Mouse (Mus musculus) CH12.LX (cell line): ENCODE data around the gene Knl1. TPM values are rescaled to one million over a fixed set of nuclear protein-coding genes. Genes with fewer than 3 reads are reported as not detected.

Experiments
- DNase-seq: peaks from one replicate; pipeline ENCODE4 v3.0.0-alpha.2; 2013; ENCODE audit errors: extremely low read depth
- H3K27ac ChIP-seq: 2 replicates; pipeline ENCODE4 v1.5.1; 2012; ENCODE audit warnings: low read depth, mild to moderate bottlenecking, control low read depth, moderate library complexity; ENCODE audit not compliant: insufficient read depth
- H3K27me3 ChIP-seq: replicated peaks from 2 replicates; pipeline ENCODE3; 2012; ENCODE audit warnings: inconsistent platforms
- H3K36me3 ChIP-seq, 2 experiments: replicated peaks in 1 of 2; 2 replicates each; pipeline versions ENCODE3 to v1.6.1; 2012; ENCODE audit warnings: inconsistent platforms in 1 of 2, low read length in 1 of 2, mild to moderate bottlenecking in 1 of 2, mixed read lengths in 1 of 2, moderate library complexity in 1 of 2; ENCODE audit not compliant: control insufficient read depth in 1 of 2, insufficient read depth in 1 of 2
- H3K4me1 ChIP-seq, 2 experiments: 2 replicates each; pipeline ENCODE4 v1.6.1; 2012; ENCODE audit warnings: inconsistent platforms in 1 of 2, moderate library complexity in 1 of 2; ENCODE audit not compliant: insufficient read depth in 2 of 2, control insufficient read depth in 1 of 2
- H3K4me2 ChIP-seq: 2 replicates; pipeline ENCODE4 v1.6.1; 2012; ENCODE audit warnings: low read depth, mild to moderate bottlenecking, control low read depth; ENCODE audit not compliant: poor library complexity, insufficient read depth, severe bottlenecking
- H3K4me3 ChIP-seq, 3 experiments: fragments of 150-350 bp in 1 of 3; sonication (generic) in 1 of 3; replicated peaks in 1 of 3; 2 replicates each; pipeline versions ENCODE3 to v1.5.1; 2011 to 2012; ENCODE audit warnings: low read depth in 2 of 3, low read length in 2 of 3, mild to moderate bottlenecking in 2 of 3, moderate library complexity in 2 of 3, control low read depth in 1 of 3, improper control_type of control experiment in 1 of 3, inconsistent platforms in 1 of 3, mixed read lengths in 1 of 3; ENCODE audit not compliant: poor library complexity in 1 of 3
- H3K79me2 ChIP-seq: replicated peaks from 2 replicates; pipeline ENCODE4 v1.6.1; 2012; ENCODE audit warnings: mild to moderate bottlenecking, moderate library complexity; ENCODE audit not compliant: control insufficient read depth, poor library complexity, insufficient read depth, severe bottlenecking; ENCODE audit errors: extremely low read depth
- H3K9ac ChIP-seq: 2 replicates; pipeline ENCODE4 v1.6.1; 2012; ENCODE audit warnings: low read depth, mild to moderate bottlenecking, control low read depth, moderate library complexity; ENCODE audit not compliant: insufficient read depth
- H3K9me3 ChIP-seq: replicated peaks from 2 replicates; pipeline ENCODE3; 2012; ENCODE audit warnings: low read length, inconsistent platforms, mixed read lengths
- CHD1 ChIP-seq: IDR thresholded peaks from 2 replicates; pipeline ENCODE4 v1.6.1; 2012; ENCODE audit warnings: low read depth, low read length, improper control_type of control experiment, inconsistent platforms
- CHD2 ChIP-seq: IDR thresholded peaks from 2 replicates; pipeline ENCODE4 v1.6.1; 2011; ENCODE audit warnings: low read length, improper control_type of control experiment
- EP300 ChIP-seq: IDR thresholded peaks from 2 replicates; pipeline ENCODE4 v1.6.1; 2011; ENCODE audit warnings: low read length, improper control_type of control experiment
- HCFC1 ChIP-seq: IDR thresholded peaks from 2 replicates; pipeline ENCODE4 v1.6.1; 2012; ENCODE audit warnings: low read depth, mild to moderate bottlenecking, inconsistent platforms, low read length, improper control_type of control experiment
- IRF4 ChIP-seq: IDR thresholded peaks from 2 replicates; pipeline ENCODE4 v1.6.1; 2014; ENCODE audit warnings: low read depth, mild to moderate bottlenecking, inconsistent platforms, low read length, improper control_type of control experiment
- JUND ChIP-seq: conservative IDR thresholded peaks from 2 replicates; pipeline ENCODE4 v1.6.1; 2011; ENCODE audit warnings: low read depth, low read length, improper control_type of control experiment
- KAT2A ChIP-seq: IDR thresholded peaks from 2 replicates; pipeline ENCODE4 v1.6.1; 2012; ENCODE audit warnings: low read length, improper control_type of control experiment, inconsistent platforms; ENCODE audit not compliant: insufficient replicate concordance
- MAX ChIP-seq: IDR thresholded peaks from 2 replicates; pipeline ENCODE4 v1.6.1; 2011; ENCODE audit warnings: low read length, improper control_type of control experiment
- NELFE ChIP-seq: IDR thresholded peaks from 2 replicates; pipeline ENCODE4 v1.6.1; 2011; ENCODE audit warnings: low read depth, low read length, improper control_type of control experiment
- NRF1 ChIP-seq: IDR thresholded peaks from 2 replicates; pipeline ENCODE4 v1.6.1; 2014; ENCODE audit warnings: low read depth, mild to moderate bottlenecking, inconsistent platforms, low read length, improper control_type of control experiment, moderate library complexity
- PAX5 ChIP-seq: IDR thresholded peaks from 2 replicates; pipeline ENCODE4 v1.6.1; 2012; ENCODE audit warnings: low read length, inconsistent platforms, mixed read lengths
- RAD21 ChIP-seq: IDR thresholded peaks from 2 replicates; pipeline ENCODE4 v1.6.1; 2011; ENCODE audit warnings: low read depth, mild to moderate bottlenecking, low read length, improper control_type of control experiment, moderate library complexity
- RCOR1 ChIP-seq: conservative IDR thresholded peaks from 2 replicates; pipeline ENCODE4 v1.6.1; 2012; ENCODE audit warnings: low read depth, mild to moderate bottlenecking, inconsistent platforms, low read length, improper control_type of control experiment
- SIN3A ChIP-seq: IDR thresholded peaks from 2 replicates; pipeline ENCODE4 v1.6.1; 2012; ENCODE audit warnings: low read length, improper control_type of control experiment, inconsistent platforms
- SMC3 ChIP-seq: IDR thresholded peaks from 2 replicates; pipeline ENCODE4 v1.6.1; 2011; ENCODE audit warnings: low read depth, low read length, improper control_type of control experiment
- TCF12 ChIP-seq: IDR thresholded peaks from 2 replicates; pipeline ENCODE4 v1.6.1; 2014; ENCODE audit warnings: low read depth, mild to moderate bottlenecking, inconsistent platforms, low read length, improper control_type of control experiment
- UBTF ChIP-seq: IDR thresholded peaks from 2 replicates; pipeline ENCODE4 v1.6.1; 2012; ENCODE audit warnings: low read depth, mild to moderate bottlenecking, inconsistent platforms, low read length, improper control_type of control experiment, moderate library complexity
- USF1 ChIP-seq: IDR thresholded peaks from 2 replicates; pipeline ENCODE4 v1.6.1; 2014; ENCODE audit warnings: low read depth, mild to moderate bottlenecking, inconsistent platforms, low read length, improper control_type of control experiment
- USF2 ChIP-seq: conservative IDR thresholded peaks from 2 replicates; pipeline ENCODE4 v1.6.1; 2011; ENCODE audit warnings: low read depth, low read length, improper control_type of control experiment
- ZC3H11A ChIP-seq: IDR thresholded peaks from 2 replicates; pipeline ENCODE4 v1.6.1; 2012; ENCODE audit warnings: low read depth, mild to moderate bottlenecking, inconsistent platforms, low read length, improper control_type of control experiment
- ZMIZ1 ChIP-seq: IDR thresholded peaks from 2 replicates; pipeline ENCODE4 v1.6.1; 2012; ENCODE audit warnings: low read depth, mild to moderate bottlenecking, inconsistent platforms, low read length, improper control_type of control experiment
- ZNF384 ChIP-seq: IDR thresholded peaks from 2 replicates; pipeline ENCODE4 v1.6.1; 2012; ENCODE audit warnings: low read depth, low read length, improper control_type of control experiment, inconsistent platforms
- dilution Hi-C: fragments of 300-500 bp; cut with MboI; formaldehyde crosslinking; loops from 2 replicates; pipeline ENCODE4 v1.14.3; 2020; ENCODE audit warnings: low sequenced_read_pairs; ENCODE audit not compliant: extremely low pct_unique_long_range_greater_than_20kb, extremely low pct_ligation_motif_present
- in situ Hi-C: fragments of 300-500 bp; cut with MboI; formaldehyde crosslinking; loops from 3 replicates; pipeline ENCODE4 v1.14.3; 2019; ENCODE audit warnings: low sequenced_read_pairs, low pct_ligation_motif_present, low pct_unique_long_range_greater_than_20kb, mixed read lengths
- polyA plus RNA-seq: library from polyadenylated mRNA; unstranded; fragments of >175 nt; gene quantifications from 2 replicates; pipeline ENCODE4 v1.2.1, GENCODE M21; 2012; ENCODE audit warnings: low read depth; ENCODE audit not compliant: insufficient read length
- total RNA-seq, 2 experiments: library from RNA; depleted of rRNA; stranded (reverse); fragments of 300-350 nt in 1 of 2; fragments of >200 nt in 1 of 2; gene quantifications; 2 replicates each; pipeline ENCODE4 v1.2.3; 2012 to 2014

The Knl1 gene
- total and polyA plus RNA-seq, 3 experiments = 13.7 to 23.8 (median 19.9) TPM

DNA sequence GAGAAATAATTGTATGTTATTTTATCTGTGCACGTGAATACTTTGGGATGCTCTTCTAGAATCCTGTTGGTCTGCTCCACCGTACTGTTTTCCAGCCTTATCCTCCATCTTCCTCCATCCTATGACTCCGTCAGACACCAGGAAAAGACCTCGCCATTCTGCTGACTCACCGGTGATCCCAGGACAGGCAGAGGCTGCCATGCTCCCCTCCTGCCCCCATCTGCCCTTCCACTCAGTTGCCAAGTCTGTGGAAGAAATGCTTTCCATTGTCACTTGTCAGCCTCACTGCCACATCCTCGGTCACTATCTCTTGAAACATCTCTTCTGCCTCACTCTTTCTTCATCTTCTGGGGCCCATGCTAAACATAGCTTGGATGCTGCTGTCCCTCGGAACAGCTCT is 40.0 kb upstream of the Knl1 start:
- no peak overlapping the region for H3K9ac ChIP-seq
- no peaks in the 10 kb centered on the region for H3K79me2 ChIP-seq
- H3K4me2 ChIP-seq = no peak overlapping the region
- H3K4me3 ChIP-seq = no peak overlapping the region
- DNase-seq = no peak
- H3K27ac ChIP-seq = no peak overlapping the region
- H3K4me1 ChIP-seq = no peaks in the 10 kb centered on the region
- no peaks in the 10 kb centered on the region for H3K27me3 ChIP-seq
- H3K9me3 ChIP-seq = no peaks in the 10 kb centered on the region
- H3K36me3 ChIP-seq = no peaks in the 10 kb centered on the region
- TF ChIP-seq JUND (no peak), USF2 (no peak), ZNF384 (no peak), EP300 (no peak), HCFC1 (no peak), USF1 (no peak)
- in situ Hi-C loops = no loop called here
- dilution Hi-C loops = no loop called here

- Histone ChIP-seq H3K4me3 (no peak overlapping the region), H3K79me2 (no peaks in the 10 kb centered on the region), H3K27ac (no peak overlapping the region), H3K9ac (no peak overlapping the region), H3K27me3 (no peaks in the 10 kb centered on the region), H3K4me1 (peaks cover 0 to under 1% of the 10 kb centered on the region in 2 experiments; a peak in 1 of 4 replicates), H3K9me3 (no peaks in the 10 kb centered on the region), H3K36me3 (no peaks in the 10 kb centered on the region), H3K4me2 (no peak overlapping the region)
- DNase-seq = no peak
- in situ Hi-C loops (no loop called here), dilution Hi-C loops (no loop called here)
- TF ChIP-seq NELFE = no peak
- TF ChIP-seq SMC3 = no peak
- TF ChIP-seq NRF1 = no peak
- TF ChIP-seq ZC3H11A = no peak
- no peak for TF ChIP-seq MAX
- no peak for TF ChIP-seq EP300
- TF ChIP-seq SIN3A = no peak
- no peak for TF ChIP-seq JUND
- no peak for TF ChIP-seq ZMIZ1
- no peak for TF ChIP-seq CHD1
- TF ChIP-seq UBTF = no peak
- TF ChIP-seq KAT2A = no peak
- TF ChIP-seq RCOR1 = no peak
- TF ChIP-seq CHD2 = no peak
- no peak for TF ChIP-seq PAX5
- no peak for TF ChIP-seq TCF12
- TF ChIP-seq IRF4 = no peak
- no peak for TF ChIP-seq RAD21
Observed at GRCm38 (mm10) chr2:119009376-119009775, 37.5 kb upstream of the Knl1 start.
